Mouse (Mus musculus) hindbrain, postnatal 0 days (tissue): Measurements from ENCODE around the gene Smco3. TPM values are rescaled to one million over a fixed set of nuclear protein-coding genes. Genes with fewer than 3 reads are reported as not detected.

Source experiments
- ATAC-seq: fragments of 200-750 bp; cut with Nextera tagmentation; 2 replicates; pipeline ENCODE4 v1.8.0; 2017; ENCODE audit warnings: mild to moderate bottlenecking, moderate TSS enrichment, moderate library complexity
- DNase-seq: peaks from one replicate; pipeline ENCODE4 v3.0.0-alpha.2; 2015; ENCODE audit warnings: low spot score
- H3K27ac ChIP-seq: fragments of 300-500 bp; sonication (generic); 2 replicates; pipeline ENCODE4 v1.5.1; 2014; ENCODE audit warnings: mild to moderate bottlenecking
- H3K27me3 ChIP-seq: fragments of 300-500 bp; sonication (generic); 2 replicates; pipeline ENCODE4 v1.6.1; 2014; ENCODE audit warnings: low read length, mixed read lengths; ENCODE audit not compliant: insufficient read depth
- H3K36me3 ChIP-seq: fragments of 300-500 bp; sonication (generic); 2 replicates; pipeline ENCODE4 v1.6.1; 2014; ENCODE audit warnings: low read length, mixed read lengths; ENCODE audit not compliant: insufficient read depth
- H3K4me1 ChIP-seq: fragments of 300-500 bp; sonication (generic); 2 replicates; pipeline ENCODE4 v1.6.1; 2014; ENCODE audit warnings: antibody characterized with exemption, low read length, mixed read lengths; ENCODE audit not compliant: insufficient read depth
- H3K4me2 ChIP-seq: fragments of 300-500 bp; sonication (generic); 2 replicates; pipeline ENCODE4 v1.6.1; 2014; ENCODE audit warnings: low read depth, mild to moderate bottlenecking, low read length, moderate library complexity, mixed read lengths
- H3K4me3 ChIP-seq: fragments of 300-500 bp; sonication (generic); 2 replicates; pipeline ENCODE4 v1.5.1; 2014; ENCODE audit warnings: low read length
- H3K9ac ChIP-seq: fragments of 300-500 bp; sonication (generic); replicated peaks from 2 replicates; pipeline ENCODE4 v1.6.1; 2014; ENCODE audit warnings: mild to moderate bottlenecking, low read length, moderate library complexity, mixed read lengths
- H3K9me3 ChIP-seq: fragments of 300-500 bp; sonication (generic); 2 replicates; pipeline ENCODE4 v1.6.1; 2016; ENCODE audit warnings: low read length, mixed read lengths
- CTCF ChIP-seq: IDR thresholded peaks from 2 replicates; pipeline ENCODE4 v1.5.1; 2016; ENCODE audit warnings: antibody characterized with exemption, control low read depth, low read depth
- WGBS: fragments of 180-500 bp; shearing (Covaris S2); extraction: QIAGEN DNeasy Blood & Tissue Kit; methylation state at CpG from one replicate; pipeline ENCODE4 v1.1.7; 2014; 5-methylcytosine and 5-hydroxymethylcytosine counted together
- polyA plus RNA-seq: library from polyadenylated mRNA; unstranded; fragments of >200 nt; fragmentation: Nextera tagmentation; extraction: Ambion mirVana; gene quantifications from 2 replicates; pipeline ENCODE4 v1.2.1, GENCODE M21; 2015
- total RNA-seq: library from RNA; depleted of rRNA; stranded (reverse); fragments of >200 nt; gene quantifications from 2 replicates; pipeline ENCODE4 v1.2.3, GENCODE M21; 2014

The Smco3 gene
- total and polyA plus RNA-seq, 2 experiments from 2014 or later: 0.56 to 1.8 TPM

DNA sequence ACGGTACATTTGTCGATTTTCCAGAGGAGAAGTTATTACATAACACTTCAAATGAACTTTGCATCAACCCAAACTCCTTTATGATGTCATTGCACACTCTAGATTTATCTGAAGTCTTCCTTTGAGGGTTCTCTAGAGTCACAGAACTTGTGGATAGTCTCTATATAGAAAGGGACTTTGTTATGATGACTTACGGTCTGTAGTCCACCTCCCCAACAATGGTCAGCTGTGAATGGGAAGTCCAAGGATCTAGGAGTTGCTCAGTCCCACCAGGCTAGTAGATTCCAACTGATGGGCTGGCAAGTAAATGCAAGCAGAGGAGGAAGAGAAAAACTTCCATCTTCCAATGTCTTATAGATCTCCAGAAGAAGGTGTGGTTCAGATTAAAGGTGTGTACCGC is 6.6 kb downstream of the Smco3 start:
- Histone ChIP-seq H3K4me1 (0 out of 2 replicates have a peak, but pooled peaks cover 3% of the 10 kb centered on the region), H3K4me2 (peak overlapping the region; percentile 65), H3K27me3 (no peaks in the 10 kb centered on the region), H3K9ac (peak overlapping the region; percentile 45), H3K36me3 (peaks cover 11% of the 10 kb centered on the region; the same call in 1 of the 2 replicates), H3K9me3 (no peaks in the 10 kb centered on the region), H3K27ac (peak overlapping the region; percentile 91), H3K4me3 (peak overlapping the region; percentile 94)
- ATAC-seq: no peak
- 31% methylated on average over 4 of the region's 4 CpGs for WGBS
- no peak for DNase-seq
- TF ChIP-seq CTCF: no peak

DNA sequence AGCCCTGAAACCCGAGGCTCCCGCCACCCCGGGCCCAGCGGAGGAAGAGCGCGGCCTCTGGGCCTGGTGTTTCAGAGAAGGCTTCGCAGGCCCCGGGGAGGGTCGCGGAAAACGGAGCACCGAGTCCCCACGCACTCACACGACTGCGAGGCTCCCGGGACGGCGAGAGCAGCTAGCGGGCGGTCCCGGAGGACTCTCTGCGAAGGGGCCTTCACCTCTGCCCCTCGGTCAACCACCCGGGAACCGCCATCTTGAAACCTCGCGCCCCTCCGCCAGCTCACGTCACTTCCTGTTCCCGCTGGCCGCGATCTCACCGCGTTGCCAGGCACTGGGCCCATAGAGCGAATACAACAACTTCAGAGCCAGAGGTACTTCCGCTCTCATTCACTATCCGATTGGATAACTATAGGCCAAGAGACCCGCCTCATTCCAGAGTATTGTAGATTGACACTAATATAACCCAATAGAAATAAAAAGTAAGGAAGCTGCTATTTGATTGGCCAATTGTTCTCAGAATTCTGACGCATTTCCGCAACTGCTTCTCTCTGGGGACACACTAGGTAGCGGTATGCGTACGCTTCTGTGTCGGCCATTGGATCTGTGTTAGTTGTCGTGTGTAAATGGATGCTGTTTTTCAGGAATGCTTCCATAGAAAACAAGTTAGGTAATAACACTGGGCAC is 7.2 kb downstream of the Smco3 start, which contains the start of gene Wbp11:
Gene Wbp11 (minus strand): TSS at position 353 of the 681 bp plus-strand sequence.
- Histone ChIP-seq H3K4me3 (peak within 1 kb of the TSS; percentile 94), H3K4me2 (peak within 1 kb of the TSS; percentile 65), H3K9me3 (no peaks in the 10 kb centered on the region), H3K36me3 (peaks cover 11% of the 10 kb centered on the region; the same call in 1 of the 2 replicates), H3K4me1 (0 out of 2 replicates have a peak, but pooled peaks cover 3% of the 10 kb centered on the region), H3K9ac (peak within 1 kb of the TSS; percentile 95), H3K27ac (peak within 1 kb of the TSS; percentile 91), H3K27me3 (no peaks in the 10 kb centered on the region)
- peak; percentile 48 for TF ChIP-seq CTCF
- peak; percentile 100 for ATAC-seq
- DNase-seq: peak; percentile 98
- under 1% methylated on average over 45 of the region's 45 CpGs for WGBS

DNA sequence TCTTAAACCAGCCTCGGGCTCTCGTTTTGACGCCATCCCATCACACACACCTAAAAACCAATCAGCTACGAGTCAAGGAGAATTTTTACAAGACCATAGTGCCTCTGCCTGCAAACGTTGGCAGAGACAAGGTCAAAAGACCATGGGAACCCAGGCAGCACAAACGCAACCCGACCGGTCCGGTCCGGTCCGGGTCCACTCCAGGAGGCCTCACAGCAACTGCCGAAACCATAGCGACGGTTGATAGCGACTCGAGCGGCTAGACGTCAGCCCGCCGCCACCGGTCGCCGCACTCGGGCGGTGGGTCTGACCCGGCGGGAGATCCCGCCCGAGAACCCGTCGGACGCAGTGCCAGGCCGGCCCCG is 7.8 kb downstream of the Smco3 start, which contains the start of gene BC049715:
Gene BC049715 (plus strand): TSS at position 111 of the 365 bp plus-strand sequence.
- ATAC-seq: peak; percentile 18
- TF ChIP-seq CTCF: no peak

DNA sequence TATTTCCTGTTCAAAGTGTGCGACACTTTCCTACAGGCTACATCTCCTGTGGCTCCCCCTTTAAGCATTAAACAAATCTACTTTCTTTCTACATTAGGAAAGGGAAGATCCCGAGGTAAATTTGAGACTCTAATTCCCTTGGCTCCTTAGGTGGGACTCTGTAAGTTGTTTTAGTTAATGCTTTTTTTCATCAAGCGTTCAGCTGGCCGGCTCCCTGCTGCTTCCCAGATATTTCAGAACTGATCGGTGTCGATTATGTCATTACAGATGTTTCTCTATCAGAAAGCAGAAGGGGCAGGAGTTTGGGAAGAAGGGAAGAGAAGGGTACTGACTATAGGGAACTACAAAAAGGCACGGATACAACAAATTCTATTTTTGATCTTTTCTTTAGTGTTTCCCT is 8.1 kb downstream of the Smco3 start:
- no peak for ATAC-seq
- DNase-seq: no peak
- Histone ChIP-seq H3K27ac (peak overlapping the region; percentile 88), H3K9ac (peak overlapping the region; percentile 95), H3K27me3 (no peaks in the 10 kb centered on the region), H3K36me3 (peaks cover 12% of the 10 kb centered on the region), H3K4me1 (0 out of 2 replicates have a peak, but pooled peaks cover 3% of the 10 kb centered on the region), H3K4me3 (peak overlapping the region; percentile 94), H3K4me2 (peak overlapping the region; percentile 57), H3K9me3 (no peaks in the 10 kb centered on the region)
- 18% methylated on average over 7 of the region's 7 CpGs for WGBS
- no peak for TF ChIP-seq CTCF

More for the DNA sequence above, 7.8 kb downstream of the Smco3 start, which contains the start of gene BC049715:
- 0 out of 2 replicates have a peak, but pooled peaks cover 3% of the 10 kb centered on the region for H3K4me1 ChIP-seq
- H3K4me3 ChIP-seq: peak within 1 kb of the TSS; percentile 94
- no peaks in the 10 kb centered on the region for H3K9me3 ChIP-seq
- DNase-seq: no peak
- peaks cover 11% of the 10 kb centered on the region; the same call in 1 of the 2 replicates for H3K36me3 ChIP-seq
- H3K9ac ChIP-seq: peak within 1 kb of the TSS; percentile 95
- H3K27me3 ChIP-seq: no peaks in the 10 kb centered on the region
- WGBS: 0% methylated on average over 34 of the region's 34 CpGs
- H3K4me2 ChIP-seq: peak within 1 kb of the TSS; percentile 65
- H3K27ac ChIP-seq: peak within 1 kb of the TSS; percentile 91

DNA sequence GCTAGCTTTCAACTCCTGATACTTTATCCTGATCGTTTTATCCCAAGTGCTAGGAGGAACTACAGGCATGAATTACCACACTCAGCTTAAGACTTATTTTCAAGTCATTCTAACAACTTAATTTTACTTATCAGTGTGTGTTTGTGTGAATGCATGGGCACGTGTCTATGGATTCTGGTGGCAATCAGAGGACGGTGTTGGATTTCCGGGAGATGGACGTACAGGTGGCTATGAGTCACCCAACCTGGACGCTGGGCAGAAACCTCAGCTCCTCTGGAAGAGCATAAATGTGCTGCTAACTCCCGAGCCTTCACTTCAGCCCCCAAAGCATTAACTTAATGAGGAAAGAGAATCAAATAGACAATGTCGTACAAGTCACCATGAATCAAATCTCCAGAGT is 10.3 kb downstream of the Smco3 start:
- Histone ChIP-seq H3K9ac (no peak overlapping the region), H3K4me3 (no peak overlapping the region), H3K4me1 (0 out of 2 replicates have a peak, but pooled peaks cover 3% of the 10 kb centered on the region), H3K27me3 (no peaks in the 10 kb centered on the region), H3K36me3 (peaks cover 34% of the 10 kb centered on the region), H3K4me2 (no peak overlapping the region), H3K9me3 (no peaks in the 10 kb centered on the region), H3K27ac (no peak overlapping the region)
- DNase-seq (no peak), ATAC-seq (no peak)
- WGBS: 95% methylated on average over 8 of the region's 8 CpGs
- no peak for TF ChIP-seq CTCF

DNA sequence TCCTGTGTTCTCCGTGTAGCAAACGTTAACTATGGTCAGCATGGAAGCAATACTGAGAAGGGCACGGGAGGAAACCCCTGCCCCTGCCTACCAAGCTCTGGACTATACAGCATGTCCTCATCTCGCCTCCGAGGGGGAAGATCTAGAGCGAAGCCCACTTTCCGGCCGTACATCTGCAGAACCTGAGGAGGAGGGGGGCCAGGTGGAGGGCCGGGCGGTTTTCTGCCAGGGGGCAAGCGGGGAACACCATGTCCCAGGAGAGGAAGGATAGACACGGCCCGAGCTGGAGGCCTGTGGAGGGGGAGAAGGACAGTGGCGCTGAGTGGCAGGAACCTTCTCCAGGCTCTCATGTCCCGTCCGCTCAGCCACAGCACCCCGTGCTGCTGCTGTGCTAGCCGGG is 14.2 kb downstream of the Smco3 start:
- no peak for ATAC-seq
- WGBS: 99% methylated on average over 18 of the region's 18 CpGs
- Histone ChIP-seq H3K9ac (no peak overlapping the region), H3K4me3 (no peak overlapping the region), H3K4me2 (no peak overlapping the region), H3K36me3 (peaks cover 67% of the 10 kb centered on the region), H3K4me1 (no peaks in the 10 kb centered on the region), H3K27ac (no peak overlapping the region), H3K9me3 (no peaks in the 10 kb centered on the region), H3K27me3 (no peaks in the 10 kb centered on the region)
- no peak for DNase-seq
- no peak for TF ChIP-seq CTCF

DNA sequence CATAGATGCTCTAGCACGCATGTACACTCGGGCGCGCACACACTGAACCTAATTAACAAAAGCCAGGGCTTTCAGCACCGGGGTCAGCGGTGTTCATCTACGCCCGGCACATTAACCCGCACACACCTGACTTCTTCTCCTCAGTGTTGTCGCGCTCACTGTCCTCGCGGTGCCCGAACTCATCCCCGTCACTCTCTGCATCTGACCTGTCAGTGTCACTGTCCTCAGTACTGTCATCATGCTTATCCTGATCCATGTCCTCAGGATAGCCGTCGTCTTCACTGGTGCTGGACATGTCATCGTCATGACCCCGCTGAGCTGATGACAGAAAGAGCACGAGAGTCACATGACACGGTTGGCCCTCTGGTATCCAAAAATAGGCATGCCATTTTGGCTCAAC is 14.9 kb downstream of the Smco3 start:
- WGBS: 97% methylated on average over 21 of the region's 21 CpGs
- Histone ChIP-seq H3K4me2 (no peak overlapping the region), H3K36me3 (peaks cover 74% of the 10 kb centered on the region), H3K9ac (no peak overlapping the region), H3K4me3 (no peak overlapping the region), H3K4me1 (no peaks in the 10 kb centered on the region), H3K27me3 (no peaks in the 10 kb centered on the region), H3K27ac (no peak overlapping the region), H3K9me3 (no peaks in the 10 kb centered on the region)
- no peak for TF ChIP-seq CTCF
- no peak for ATAC-seq
- DNase-seq: no peak
